Mouse (Mus musculus) midbrain, embryonic 10.5 days (tissue): Measurements from ENCODE around the gene Hoxb4. TPM values are rescaled to one million over a fixed set of nuclear protein-coding genes. Genes with fewer than 3 reads are reported as not detected.

Source experiments
- DNase-seq: peaks from one replicate; pipeline ENCODE4 v3.0.0-alpha.2; 2017; ENCODE audit warnings: low spot score
- H3K27ac ChIP-seq: fragments of 300-500 bp; sonication (generic); replicated peaks from 2 replicates; pipeline ENCODE4 v1.5.1; 2016; ENCODE audit warnings: mild to moderate bottlenecking
- H3K27me3 ChIP-seq: fragments of 300-500 bp; sonication (generic); 2 replicates; pipeline ENCODE4 v1.6.1; 2016; ENCODE audit warnings: low read depth, mild to moderate bottlenecking; ENCODE audit not compliant: poor library complexity, severe bottlenecking
- H3K36me3 ChIP-seq: fragments of 300-500 bp; sonication (generic); 2 replicates; pipeline ENCODE4 v1.6.1; 2016; ENCODE audit warnings: mild to moderate bottlenecking, moderate library complexity
- H3K4me1 ChIP-seq: fragments of 300-500 bp; sonication (generic); 2 replicates; pipeline ENCODE4 v1.6.1; 2016
- H3K4me3 ChIP-seq: fragments of 300-500 bp; sonication (generic); 2 replicates; pipeline ENCODE4 v1.5.1; 2016; ENCODE audit warnings: mild to moderate bottlenecking, moderate library complexity
- H3K9me3 ChIP-seq: fragments of 300-500 bp; sonication (generic); replicated peaks from 2 replicates; pipeline ENCODE4 v1.6.1; 2016; ENCODE audit warnings: mild to moderate bottlenecking
- WGBS: fragments of 180-500 bp; shearing (Covaris S2); methylation state at CpG from one replicate; pipeline ENCODE4 v1.1.7; 2016; 5-methylcytosine and 5-hydroxymethylcytosine counted together
- polyA plus RNA-seq: library from polyadenylated mRNA; unstranded; fragments of >200 nt; fragmentation: Nextera tagmentation; extraction: Ambion mirVana; gene quantifications from 2 replicates; pipeline ENCODE4 v1.2.1, GENCODE M21; 2016

Hoxb4 gene
- polyA plus RNA-seq, 1 experiment from 2014 or later: not detected

DNA sequence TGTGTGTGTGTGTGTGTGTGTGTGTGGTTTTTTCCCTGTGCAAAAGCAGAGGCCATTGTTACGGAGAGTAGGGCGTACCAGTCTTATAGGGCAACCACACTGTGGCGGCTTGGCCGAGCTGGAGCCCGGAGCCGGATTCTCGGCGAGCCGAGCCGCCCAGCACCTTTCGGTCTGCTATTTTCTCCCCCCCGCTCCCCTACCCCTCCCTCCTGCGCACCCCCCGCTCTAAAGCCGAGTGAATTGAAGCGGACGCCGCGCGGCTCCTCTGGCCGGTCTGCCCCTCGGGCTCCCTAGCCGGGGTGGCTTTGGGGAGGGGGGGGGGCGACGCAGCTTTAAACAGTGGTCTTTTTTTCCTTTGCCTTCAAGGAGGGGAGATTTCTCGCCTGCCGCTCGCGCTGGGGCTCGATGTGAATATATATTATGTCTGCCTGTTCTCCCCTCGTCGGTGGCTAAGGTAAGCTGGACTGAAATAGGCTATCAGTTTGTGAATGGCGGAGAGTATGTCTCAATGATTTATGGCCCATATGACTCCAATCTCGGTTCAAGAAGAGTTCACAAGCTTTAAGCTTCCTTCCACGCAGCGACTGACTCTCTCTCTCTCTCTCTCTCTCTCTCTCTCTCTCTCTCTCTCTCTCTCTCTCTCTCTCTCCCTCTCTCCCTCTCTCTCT is 22.8 kb downstream of the Hoxb4 start:
- no peak for DNase-seq
- H3K27ac ChIP-seq: no peak overlapping the region
- H3K27me3 ChIP-seq: peaks cover 100% of the 10 kb centered on the region
- peaks cover 17% of the 10 kb centered on the region for H3K4me1 ChIP-seq
- under 1% methylated on average over 36 of the region's 36 CpGs for WGBS
- no peaks in the 10 kb centered on the region for H3K9me3 ChIP-seq
- no peak overlapping the region for H3K4me3 ChIP-seq
- no peaks in the 10 kb centered on the region for H3K36me3 ChIP-seq

DNA sequence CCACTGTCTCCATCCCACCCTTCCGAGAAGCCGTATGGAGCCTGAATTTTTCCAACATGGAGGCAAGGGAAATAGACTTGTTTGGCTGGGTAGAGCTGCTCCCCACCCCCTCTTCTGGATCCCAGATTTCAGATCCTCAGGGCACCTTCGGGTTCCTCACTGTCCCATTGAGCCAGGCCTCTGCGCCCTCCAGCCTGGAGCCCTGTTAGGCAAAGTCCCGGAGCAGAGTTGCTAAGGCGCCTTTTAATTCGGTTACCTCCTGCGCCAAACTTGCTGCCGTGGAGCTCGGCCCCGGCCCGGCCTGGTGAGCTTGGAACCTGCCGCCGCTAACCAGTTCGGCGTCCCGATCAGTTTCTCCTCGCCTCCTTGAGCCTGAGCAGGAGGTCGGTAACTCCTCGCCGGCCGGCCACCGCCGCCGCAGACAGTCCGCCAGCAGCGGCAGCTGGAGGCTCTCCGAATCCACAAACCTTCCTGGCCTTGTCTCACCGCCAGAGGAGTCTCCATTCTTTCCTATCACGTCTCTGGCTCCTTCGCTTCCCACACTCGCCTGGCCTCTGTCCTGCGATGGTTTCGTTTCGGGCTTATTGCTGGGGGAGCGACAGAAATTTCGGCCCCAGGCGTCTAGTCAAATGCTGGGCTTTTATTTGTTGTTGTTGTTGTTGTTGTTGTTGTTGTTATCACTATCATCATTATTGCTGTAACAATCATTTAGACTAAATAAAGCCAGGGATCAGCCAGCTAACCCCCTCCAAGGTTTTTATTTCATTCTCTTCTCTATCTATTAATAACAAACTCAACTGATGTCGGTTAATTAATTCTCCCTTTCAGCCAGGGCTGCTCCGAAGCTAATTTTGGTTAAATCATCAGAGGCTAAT is 23.9 kb downstream of the Hoxb4 start:
- Histone ChIP-seq H3K9me3 (no peaks in the 10 kb centered on the region), H3K27ac (no peak overlapping the region), H3K4me1 (peaks cover 19% of the 10 kb centered on the region), H3K4me3 (no peak overlapping the region), H3K27me3 (peaks cover 100% of the 10 kb centered on the region), H3K36me3 (no peaks in the 10 kb centered on the region)
- peak; percentile 67 for DNase-seq
- under 1% methylated on average over 40 of the region's 40 CpGs for WGBS

DNA sequence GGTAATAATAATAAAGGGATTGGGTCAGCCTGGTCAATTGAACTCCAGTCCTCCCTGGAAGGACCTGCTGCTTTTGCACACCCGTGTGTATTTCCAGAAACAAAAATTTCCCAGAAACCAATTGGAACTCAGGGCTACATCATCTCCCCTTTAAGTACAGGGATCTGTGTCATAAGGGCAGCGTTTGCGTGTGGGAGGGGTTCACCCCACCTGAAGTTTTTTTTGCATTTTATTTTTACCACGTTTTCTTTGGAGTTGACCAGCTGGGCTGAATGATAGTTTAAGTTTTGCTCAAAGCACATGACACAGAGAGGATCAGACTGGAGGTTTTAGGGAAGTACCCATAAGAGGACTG is 24.5 kb downstream of the Hoxb4 start:
- peaks cover 19% of the 10 kb centered on the region for H3K4me1 ChIP-seq
- H3K9me3 ChIP-seq: no peaks in the 10 kb centered on the region
- no peaks in the 10 kb centered on the region for H3K36me3 ChIP-seq
- H3K27ac ChIP-seq: no peak overlapping the region
- no peak for DNase-seq
- 2% methylated on average over 4 of the region's 4 CpGs for WGBS
- peaks cover 100% of the 10 kb centered on the region for H3K27me3 ChIP-seq
- H3K4me3 ChIP-seq: no peak overlapping the region

DNA sequence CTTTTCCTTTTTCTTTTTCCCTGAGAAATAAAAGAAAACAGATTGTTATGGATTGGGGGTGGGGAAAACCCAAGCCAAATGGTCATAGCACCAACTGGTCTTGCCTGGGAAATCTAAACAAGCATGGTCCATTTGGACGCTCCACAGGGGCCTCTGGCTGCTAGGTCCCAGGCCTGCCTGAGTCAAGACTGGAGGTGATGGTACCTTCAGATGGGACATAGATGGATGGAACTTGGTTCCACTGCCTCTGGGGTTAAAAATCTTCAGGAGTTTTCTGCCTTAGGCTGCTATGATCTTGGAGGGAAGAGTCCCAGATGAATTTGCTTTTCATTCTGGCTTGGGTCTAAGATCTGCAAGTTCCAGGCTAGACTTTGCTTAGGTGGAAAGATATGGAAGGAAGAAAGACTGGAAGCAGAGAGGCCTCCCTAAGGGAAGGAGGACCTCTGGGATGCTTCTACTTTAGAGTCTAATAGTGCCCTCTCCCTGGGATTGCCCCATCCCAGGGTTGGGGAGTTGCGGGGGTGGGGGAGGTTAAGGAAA is 25.2 kb downstream of the Hoxb4 start:
- no peak for DNase-seq
- Histone ChIP-seq H3K27ac (no peak overlapping the region), H3K27me3 (peaks cover 100% of the 10 kb centered on the region), H3K4me1 (peaks cover 19% of the 10 kb centered on the region), H3K9me3 (no peaks in the 10 kb centered on the region), H3K36me3 (no peaks in the 10 kb centered on the region), H3K4me3 (no peak overlapping the region)
- WGBS: 7% methylated on average over 2 of the region's 2 CpGs

DNA sequence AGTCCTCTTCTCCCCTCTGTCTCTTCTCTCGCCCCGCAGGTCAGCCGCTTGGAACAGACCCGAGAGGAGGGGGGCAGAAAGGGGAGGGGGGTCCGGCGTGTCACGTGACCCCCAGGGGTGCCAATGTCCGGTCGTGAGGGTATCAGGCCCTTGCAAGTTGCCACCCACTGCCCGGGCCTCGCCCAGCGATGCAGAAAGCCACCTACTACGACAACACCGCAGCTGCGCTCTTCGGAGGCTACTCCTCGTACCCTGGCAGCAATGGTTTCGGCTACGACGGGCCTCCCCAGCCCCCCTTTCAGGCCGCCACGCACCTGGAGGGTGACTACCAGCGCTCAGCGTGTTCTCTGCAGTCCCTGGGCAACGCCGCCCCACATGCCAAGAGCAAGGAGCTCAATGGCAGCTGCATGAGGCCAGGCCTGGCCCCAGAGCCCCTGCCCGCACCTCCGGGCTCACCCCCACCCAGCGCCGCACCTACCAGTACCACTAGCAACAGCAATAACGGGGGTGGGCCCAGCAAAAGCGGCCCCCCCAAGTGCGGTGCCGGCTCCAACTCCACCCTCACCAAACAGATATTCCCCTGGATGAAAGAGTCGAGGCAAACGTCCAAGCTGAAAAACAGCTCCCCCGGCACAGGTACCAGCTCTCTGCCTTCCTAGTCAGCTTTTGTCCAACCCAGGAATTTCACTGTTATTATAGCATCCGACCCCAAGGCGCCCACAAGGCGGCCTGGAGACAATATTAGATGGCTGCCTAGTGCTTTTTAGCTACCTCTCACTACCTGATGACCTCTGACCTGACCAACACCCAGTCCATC is 26.2 kb downstream of the Hoxb4 start:
- no peak overlapping the region for H3K4me3 ChIP-seq
- no peak overlapping the region for H3K27ac ChIP-seq
- peaks cover 19% of the 10 kb centered on the region for H3K4me1 ChIP-seq
- DNase-seq: no peak
- 1% methylated on average over 40 of the region's 40 CpGs for WGBS
- H3K27me3 ChIP-seq: peaks cover 100% of the 10 kb centered on the region
- no peaks in the 10 kb centered on the region for H3K36me3 ChIP-seq
- H3K9me3 ChIP-seq: no peaks in the 10 kb centered on the region

DNA sequence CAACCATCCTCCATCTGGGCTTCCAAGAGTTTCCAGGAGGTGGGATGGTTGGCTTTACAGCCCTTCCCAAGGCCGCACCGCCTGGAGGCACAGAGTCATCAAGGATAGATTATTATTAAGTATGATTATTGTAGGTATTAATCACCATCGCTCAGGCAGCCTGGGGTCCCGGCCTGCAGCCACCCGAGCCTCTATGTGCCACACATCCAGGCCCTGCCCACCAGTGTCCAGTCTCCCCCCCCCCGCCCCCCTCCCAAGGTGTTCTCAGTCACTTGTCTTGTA is 26.8 kb downstream of the Hoxb4 start:
- peaks cover 100% of the 10 kb centered on the region for H3K27me3 ChIP-seq
- no peaks in the 10 kb centered on the region for H3K9me3 ChIP-seq
- no peak overlapping the region for H3K4me3 ChIP-seq
- no peak overlapping the region for H3K27ac ChIP-seq
- H3K4me1 ChIP-seq: peaks cover 19% of the 10 kb centered on the region
- 7% methylated on average over 6 of the region's 6 CpGs for WGBS
- H3K36me3 ChIP-seq: no peaks in the 10 kb centered on the region
- no peak for DNase-seq

DNA sequence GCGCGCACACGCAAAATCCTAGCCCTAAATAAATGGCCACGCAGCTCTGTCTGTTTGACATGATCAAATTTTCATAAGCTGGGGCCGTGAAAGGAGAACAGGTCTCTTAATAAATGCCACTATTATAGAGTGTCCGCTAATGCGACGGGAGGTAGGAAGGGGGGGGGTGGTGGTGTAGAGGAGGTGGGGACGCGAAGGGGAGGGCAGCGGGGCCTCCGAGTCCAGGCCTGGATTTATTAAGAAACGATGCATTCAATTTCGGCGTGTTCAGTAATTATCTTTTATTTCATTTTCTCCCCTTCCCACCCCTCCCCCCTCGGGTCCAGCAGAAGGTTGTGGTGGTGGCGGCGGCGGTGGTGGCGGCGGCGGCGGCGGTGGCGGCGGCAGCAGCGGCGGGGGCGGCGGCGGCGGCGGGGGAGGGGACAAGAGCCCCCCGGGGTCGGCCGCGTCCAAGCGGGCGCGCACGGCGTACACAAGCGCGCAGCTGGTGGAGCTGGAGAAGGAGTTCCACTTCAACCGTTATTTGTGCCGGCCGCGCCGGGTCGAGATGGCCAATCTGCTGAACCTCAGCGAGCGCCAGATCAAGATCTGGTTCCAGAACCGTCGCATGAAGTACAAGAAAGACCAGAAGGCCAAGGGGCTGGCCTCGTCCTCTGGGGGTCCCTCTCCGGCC is 27.3 kb downstream of the Hoxb4 start:
- Histone ChIP-seq H3K4me3 (no peak overlapping the region), H3K27me3 (peaks cover 100% of the 10 kb centered on the region)
- WGBS: 1% methylated on average over 45 of the region's 56 CpGs

DNA sequence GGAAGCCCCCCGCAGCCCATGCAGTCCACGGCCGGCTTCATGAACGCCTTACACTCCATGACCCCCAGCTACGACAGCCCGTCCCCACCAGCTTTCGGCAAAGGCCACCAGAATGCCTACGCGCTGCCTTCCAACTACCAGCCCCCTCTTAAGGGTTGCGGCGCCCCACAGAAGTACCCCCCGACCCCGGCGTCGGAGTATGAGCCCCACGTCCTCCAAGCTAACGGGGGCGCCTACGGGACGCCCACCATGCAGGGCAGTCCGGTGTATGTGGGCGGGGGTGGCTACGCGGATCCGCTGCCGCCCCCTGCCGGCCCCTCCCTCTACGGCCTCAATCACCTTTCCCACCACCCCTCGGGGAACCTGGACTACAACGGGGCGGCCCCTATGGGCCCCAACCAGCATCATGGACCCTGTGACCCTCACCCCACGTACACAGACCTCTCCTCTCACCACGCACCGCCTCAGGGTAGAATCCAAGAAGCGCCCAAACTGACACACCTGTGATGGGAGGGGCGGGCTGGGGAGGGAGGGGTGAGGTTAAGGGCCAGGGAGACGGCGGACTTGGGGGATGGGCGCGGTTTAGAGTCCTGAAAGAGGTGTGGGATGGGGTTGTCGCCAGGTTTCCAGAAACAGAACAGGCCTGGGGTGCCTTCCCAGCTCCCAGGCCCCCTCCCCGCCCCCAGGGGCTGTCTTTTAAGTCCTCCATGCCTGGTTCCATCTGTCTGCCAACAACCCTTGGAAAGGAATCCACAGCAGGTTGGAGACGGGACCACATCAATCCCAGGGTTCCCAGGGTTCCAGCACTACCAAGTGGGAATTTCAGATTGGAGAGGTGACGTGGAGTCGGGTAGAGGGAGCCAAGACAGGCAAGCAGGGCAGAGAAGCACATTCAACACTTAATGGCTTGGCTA is 28.1 kb downstream of the Hoxb4 start:
- H3K27me3 ChIP-seq: peaks cover 100% of the 10 kb centered on the region
- peaks cover 15% of the 10 kb centered on the region; the same call in 1 of the 2 replicates for H3K4me1 ChIP-seq
- H3K27ac ChIP-seq: no peak overlapping the region
- no peaks in the 10 kb centered on the region for H3K36me3 ChIP-seq
- H3K9me3 ChIP-seq: no peaks in the 10 kb centered on the region
- H3K4me3 ChIP-seq: no peak overlapping the region
- 2% methylated on average over 45 of the region's 45 CpGs for WGBS
- DNase-seq: no peak

More for the DNA sequence above, 27.3 kb downstream of the Hoxb4 start:
- Histone ChIP-seq H3K4me1 (peaks cover 19% of the 10 kb centered on the region), H3K27ac (no peak overlapping the region), H3K9me3 (no peaks in the 10 kb centered on the region), H3K36me3 (no peaks in the 10 kb centered on the region)
- DNase-seq: no peak

DNA sequence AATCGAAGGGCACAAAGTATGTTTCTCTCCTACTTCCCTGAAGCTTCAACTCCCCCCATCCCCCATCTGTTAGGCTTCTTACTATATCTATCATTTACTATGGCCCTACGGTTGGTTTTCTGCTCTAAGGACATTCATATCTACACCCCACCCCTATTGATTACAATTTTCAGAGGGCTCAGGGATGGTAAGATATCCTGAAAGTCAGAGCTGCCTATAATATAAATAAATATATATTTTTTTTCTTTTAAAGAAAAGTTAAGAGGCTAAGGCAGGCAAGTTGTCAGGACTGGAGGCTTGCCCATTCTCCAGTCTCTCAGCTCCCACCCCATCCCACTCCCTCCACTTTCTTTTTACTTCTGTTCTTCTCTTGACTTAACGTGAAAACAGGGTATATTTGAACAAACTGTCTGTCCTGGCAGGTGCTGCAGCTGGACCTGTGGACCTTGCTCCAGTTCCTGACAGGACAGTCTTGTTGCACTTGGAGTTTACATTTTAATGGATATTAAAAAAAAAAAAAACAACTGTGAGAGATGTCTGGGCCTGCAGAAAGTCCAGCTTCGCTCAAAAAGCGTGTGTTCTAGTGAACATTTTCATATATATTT is 29.0 kb downstream of the Hoxb4 start:
- WGBS: 10% methylated on average over 5 of the region's 5 CpGs
- Histone ChIP-seq H3K4me3 (no peak overlapping the region), H3K27me3 (peaks cover 100% of the 10 kb centered on the region), H3K9me3 (no peaks in the 10 kb centered on the region), H3K4me1 (peaks cover 11% of the 10 kb centered on the region; the same call in 1 of the 2 replicates), H3K36me3 (no peaks in the 10 kb centered on the region), H3K27ac (no peak overlapping the region)
- no peak for DNase-seq

DNA sequence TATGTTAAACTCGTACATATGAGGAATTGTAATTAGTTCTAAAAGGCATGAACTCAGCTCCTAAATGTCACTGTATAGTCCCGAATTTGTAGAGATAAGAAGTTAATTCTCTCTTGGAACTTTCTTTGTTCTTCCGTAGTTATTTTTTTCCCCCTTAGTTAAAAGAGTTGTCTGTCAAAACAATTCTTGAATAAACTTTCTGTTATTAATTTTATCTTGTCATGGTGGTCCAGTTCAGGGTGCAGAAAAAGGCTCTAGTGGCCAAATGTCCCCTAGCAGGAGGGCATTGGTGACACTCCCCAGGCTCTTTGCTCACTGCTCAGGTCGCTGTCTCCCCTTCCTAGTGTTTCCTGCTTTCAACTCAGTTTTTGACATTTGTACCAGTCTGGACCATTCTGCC is 29.6 kb downstream of the Hoxb4 start:
- Histone ChIP-seq H3K4me3 (no peak overlapping the region), H3K27me3 (peaks cover 100% of the 10 kb centered on the region)
- WGBS: 5% methylated on average over 4 of the region's 4 CpGs

More for the DNA sequence above, 29.6 kb downstream of the Hoxb4 start:
- no peaks in the 10 kb centered on the region for H3K36me3 ChIP-seq
- H3K27ac ChIP-seq: no peak overlapping the region
- peaks cover 11% of the 10 kb centered on the region; the same call in 1 of the 2 replicates for H3K4me1 ChIP-seq
- no peaks in the 10 kb centered on the region for H3K9me3 ChIP-seq
- no peak for DNase-seq
